Mouse (Mus musculus) myocyte (in vitro differentiated cells): Measurements from ENCODE around the gene Fam83f.

Source experiments
- CEBPB ChIP-seq: IDR thresholded peaks from 2 replicates; pipeline ENCODE4 v1.6.1; 2011; ENCODE audit warnings: mild to moderate bottlenecking, moderate library complexity; ENCODE audit not compliant: poor library complexity, insufficient read depth, severe bottlenecking
- E2F4 ChIP-seq: IDR thresholded peaks from one replicate; pipeline ENCODE4 v1.6.1; 2011; ENCODE audit warnings: mild to moderate bottlenecking, control low read depth, moderate library complexity; ENCODE audit not compliant: insufficient read depth
- MAX ChIP-seq: IDR thresholded peaks from one replicate; pipeline ENCODE4 v1.6.1; 2011; ENCODE audit warnings: low read depth, mild to moderate bottlenecking, control low read depth
- POLR2A ChIP-seq: IDR thresholded peaks from one replicate; pipeline ENCODE4 v1.6.1; 2011; ENCODE audit warnings: low read depth, mild to moderate bottlenecking, control low read depth, moderate library complexity; ENCODE audit not compliant: insufficient read length
- POLR2AphosphoS2 ChIP-seq: IDR thresholded peaks from one replicate; pipeline ENCODE4 v1.6.1; 2011; ENCODE audit warnings: low read depth, control low read depth; ENCODE audit not compliant: insufficient read length
- TCF12 ChIP-seq: IDR thresholded peaks from one replicate; pipeline ENCODE4 v1.6.1; 2011; ENCODE audit warnings: mild to moderate bottlenecking, control low read depth; ENCODE audit not compliant: poor library complexity, insufficient read depth, severe bottlenecking
- USF1 ChIP-seq: IDR thresholded peaks from one replicate; pipeline ENCODE4 v1.6.1; 2011; ENCODE audit warnings: low read depth, mild to moderate bottlenecking, control low read depth, moderate library complexity

- TF ChIP-seq TCF12 = no peak
- no peak for TF ChIP-seq POLR2A
- no peak for TF ChIP-seq POLR2AphosphoS2
- TF ChIP-seq CEBPB = no peak
- no peak for TF ChIP-seq MAX
- peak; percentile 56 for TF ChIP-seq USF1
- TF ChIP-seq E2F4 = no peak
These were observed 50.2 kb downstream of the Fam83f start for GRCm38 (mm10) chr15:80721861-80722260.
